Mouse (Mus musculus) neural tube, embryonic 14.5 days (tissue): ENCODE data around the gene Lrmda. TPM values are rescaled to one million over a fixed set of nuclear protein-coding genes. Genes with fewer than 3 reads are reported as not detected.

Experiments
- ATAC-seq: fragments of 200-750 bp; cut with Nextera tagmentation; 2 replicates; pipeline ENCODE4 v1.8.0; 2017; ENCODE audit warnings: low read depth, mild to moderate bottlenecking, moderate TSS enrichment, moderate library complexity
- H3K27ac ChIP-seq: fragments of 300-500 bp; sonication (generic); 2 replicates; pipeline ENCODE4 v1.5.1; 2014; ENCODE audit warnings: low read depth, mild to moderate bottlenecking, control low read depth, low read length, moderate library complexity, mixed read lengths
- H3K27me3 ChIP-seq: fragments of 300-500 bp; sonication (generic); 2 replicates; pipeline ENCODE4 v1.6.1; 2014; ENCODE audit warnings: low read length; ENCODE audit not compliant: control insufficient read depth, insufficient read depth
- H3K36me3 ChIP-seq: fragments of 300-500 bp; sonication (generic); 2 replicates; pipeline ENCODE4 v1.6.1; 2014; ENCODE audit warnings: low read length, mixed read lengths; ENCODE audit not compliant: control insufficient read depth, insufficient read depth
- H3K4me1 ChIP-seq: fragments of 300-500 bp; sonication (generic); 2 replicates; pipeline ENCODE4 v1.6.1; 2014; ENCODE audit warnings: low read length; ENCODE audit not compliant: control insufficient read depth, insufficient read depth
- H3K4me2 ChIP-seq: fragments of 300-500 bp; sonication (generic); 2 replicates; pipeline ENCODE4 v1.6.1; 2014; ENCODE audit warnings: mild to moderate bottlenecking, low read depth, low read length, control low read depth
- H3K4me3 ChIP-seq: fragments of 300-500 bp; sonication (generic); 2 replicates; pipeline ENCODE4 v1.5.1; 2014; ENCODE audit warnings: low read depth, low read length, control low read depth, mixed read lengths
- H3K9ac ChIP-seq: fragments of 300-500 bp; sonication (generic); replicated peaks from 2 replicates; pipeline ENCODE4 v1.6.1; 2014; ENCODE audit warnings: low read depth, mild to moderate bottlenecking, control low read depth, low read length, mixed read lengths
- H3K9me3 ChIP-seq: fragments of 300-500 bp; sonication (generic); 2 replicates; pipeline ENCODE4 v1.6.1; 2016; ENCODE audit warnings: low read length; ENCODE audit not compliant: control insufficient read depth
- WGBS: fragments of 180-500 bp; shearing (Covaris S2); extraction: QIAGEN DNeasy Blood & Tissue Kit; methylation state at CpG from one replicate; pipeline ENCODE4 v1.1.7; 2014; 5-methylcytosine and 5-hydroxymethylcytosine counted together
- polyA plus RNA-seq: library from polyadenylated mRNA; unstranded; fragments of >200 nt; fragmentation: Nextera tagmentation; extraction: Ambion mirVana; gene quantifications from 2 replicates; pipeline ENCODE4 v1.2.1, GENCODE M21; 2014

Gene Lrmda
- polyA plus RNA-seq, 1 experiment from 2014 or later: 0.35 TPM

GRCm38 (mm10) chr14:22323058-22323457 is 303.5 kb downstream of the Lrmda start:
- H3K4me3 ChIP-seq: no peak overlapping the region
- 98% methylated on average over 1 of the region's 1 CpGs for WGBS
- H3K9ac ChIP-seq: no peak overlapping the region
- no peak overlapping the region for H3K27ac ChIP-seq
- ATAC-seq: no peak
- no peaks in the 10 kb centered on the region for H3K9me3 ChIP-seq
- H3K27me3 ChIP-seq: no peaks in the 10 kb centered on the region
- no peaks in the 10 kb centered on the region for H3K36me3 ChIP-seq
- H3K4me2 ChIP-seq: no peak overlapping the region
- H3K4me1 ChIP-seq: no peaks in the 10 kb centered on the region

GRCm38 (mm10) chr14:22323530-22324292 is 304.2 kb downstream of the Lrmda start:
- Histone ChIP-seq H3K4me1 (no peaks in the 10 kb centered on the region), H3K4me3 (no peak overlapping the region), H3K36me3 (no peaks in the 10 kb centered on the region), H3K27me3 (no peaks in the 10 kb centered on the region), H3K4me2 (no peak overlapping the region), H3K9ac (no peak overlapping the region), H3K27ac (no peak overlapping the region), H3K9me3 (no peaks in the 10 kb centered on the region)
- 91% methylated on average over 7 of the region's 7 CpGs for WGBS
- no peak for ATAC-seq

- no peaks in the 10 kb centered on the region for H3K9me3 ChIP-seq
- 85% methylated on average over 11 of the region's 11 CpGs for WGBS
- no peaks in the 10 kb centered on the region for H3K27me3 ChIP-seq
- no peaks in the 10 kb centered on the region for H3K36me3 ChIP-seq
- H3K9ac ChIP-seq: no peak overlapping the region
- H3K4me2 ChIP-seq: no peak overlapping the region
- H3K4me1 ChIP-seq: no peaks in the 10 kb centered on the region
- no peak overlapping the region for H3K4me3 ChIP-seq
- no peak overlapping the region for H3K27ac ChIP-seq
- ATAC-seq: no peak
Observed at GRCm38 (mm10) chr14:22326218-22326964, 306.9 kb downstream of the Lrmda start.

- Histone ChIP-seq H3K27me3 (no peaks in the 10 kb centered on the region), H3K9me3 (no peaks in the 10 kb centered on the region), H3K27ac (no peak overlapping the region), H3K4me3 (no peak overlapping the region), H3K4me1 (no peaks in the 10 kb centered on the region), H3K4me2 (no peak overlapping the region), H3K9ac (no peak overlapping the region), H3K36me3 (no peaks in the 10 kb centered on the region)
- ATAC-seq: no peak
- WGBS: 90% methylated on average over 3 of the region's 3 CpGs
Observed at GRCm38 (mm10) chr14:22329191-22329590, 309.7 kb downstream of the Lrmda start.

GRCm38 (mm10) chr14:22335101-22335820 is 315.7 kb downstream of the Lrmda start:
- no peak overlapping the region for H3K4me2 ChIP-seq
- H3K27ac ChIP-seq: no peak overlapping the region
- H3K4me3 ChIP-seq: no peak overlapping the region
- ATAC-seq: no peak
- WGBS: 92% methylated on average over 5 of the region's 5 CpGs
- H3K36me3 ChIP-seq: no peaks in the 10 kb centered on the region
- no peak overlapping the region for H3K9ac ChIP-seq
- H3K9me3 ChIP-seq: no peaks in the 10 kb centered on the region
- H3K4me1 ChIP-seq: no peaks in the 10 kb centered on the region
- H3K27me3 ChIP-seq: no peaks in the 10 kb centered on the region

GRCm38 (mm10) chr14:22339176-22339575 is 319.7 kb downstream of the Lrmda start:
- 72% methylated on average over 6 of the region's 6 CpGs for WGBS
- no peak for ATAC-seq
- no peaks in the 10 kb centered on the region for H3K36me3 ChIP-seq

GRCm38 (mm10) chr14:22343357-22343756 is 323.8 kb downstream of the Lrmda start:
- H3K27me3 ChIP-seq: no peaks in the 10 kb centered on the region
- no peak overlapping the region for H3K4me2 ChIP-seq
- 9% methylated on average over 4 of the region's 4 CpGs for whole genome bisulfite sequencing
- H3K36me3 ChIP-seq: no peaks in the 10 kb centered on the region
- no peak for ATAC-seq
- H3K4me3 ChIP-seq: no peak overlapping the region
- H3K9ac ChIP-seq: no peak overlapping the region
- no peaks in the 10 kb centered on the region for H3K4me1 ChIP-seq
- H3K9me3 ChIP-seq: no peaks in the 10 kb centered on the region
- H3K27ac ChIP-seq: no peak overlapping the region

More at GRCm38 (mm10) chr14:22339176-22339575, 319.7 kb downstream of the Lrmda start:
- Histone ChIP-seq H3K9me3 (no peaks in the 10 kb centered on the region), H3K9ac (no peak overlapping the region), H3K27me3 (no peaks in the 10 kb centered on the region), H3K4me2 (no peak overlapping the region), H3K27ac (no peak overlapping the region), H3K4me1 (no peaks in the 10 kb centered on the region), H3K4me3 (no peak overlapping the region)

GRCm38 (mm10) chr14:22345248-22345647 is 325.7 kb downstream of the Lrmda start:
- Histone ChIP-seq H3K9ac (no peak overlapping the region), H3K4me2 (no peak overlapping the region)

GRCm38 (mm10) chr14:22353626-22354025 is 334.1 kb downstream of the Lrmda start:
- peaks cover 7% of the 10 kb centered on the region; the same call in 1 of the 2 replicates for H3K4me1 ChIP-seq
- 45% methylated on average over 5 of the region's 5 CpGs for WGBS
- no peak overlapping the region for H3K4me3 ChIP-seq
- H3K27me3 ChIP-seq: no peaks in the 10 kb centered on the region
- H3K36me3 ChIP-seq: no peaks in the 10 kb centered on the region
- no peak for ATAC-seq
- H3K27ac ChIP-seq: no peak overlapping the region
- H3K9ac ChIP-seq: no peak overlapping the region
- no peak overlapping the region for H3K4me2 ChIP-seq
- no peaks in the 10 kb centered on the region for H3K9me3 ChIP-seq

More at GRCm38 (mm10) chr14:22345248-22345647, 325.7 kb downstream of the Lrmda start:
- Histone ChIP-seq H3K9me3 (no peaks in the 10 kb centered on the region), H3K27me3 (no peaks in the 10 kb centered on the region), H3K36me3 (no peaks in the 10 kb centered on the region), H3K27ac (no peak overlapping the region), H3K4me3 (no peak overlapping the region), H3K4me1 (no peaks in the 10 kb centered on the region)
- ATAC-seq: no peak
- WGBS: 26% methylated on average over 8 of the region's 8 CpGs
